Mouse (Mus musculus) midbrain, embryonic 15.5 days (tissue): ENCODE data around the gene Nrxn1. TPM values are rescaled to one million over a fixed set of nuclear protein-coding genes. Genes with fewer than 3 reads are reported as not detected.

ENCODE experiments used
- ATAC-seq: fragments of 200-750 bp; cut with Nextera tagmentation; replicated peaks from 2 replicates; pipeline ENCODE4 v1.8.0; 2017; ENCODE audit warnings: moderate TSS enrichment
- H3K27ac ChIP-seq: fragments of 300-500 bp; sonication (generic); 2 replicates; pipeline ENCODE4 v1.5.1; 2015; ENCODE audit warnings: mild to moderate bottlenecking, inconsistent platforms
- H3K27me3 ChIP-seq: fragments of 300-500 bp; sonication (generic); replicated peaks from 2 replicates; pipeline ENCODE4 v1.6.1; 2015; ENCODE audit warnings: inconsistent platforms
- H3K36me3 ChIP-seq: fragments of 300-500 bp; sonication (generic); replicated peaks from 2 replicates; pipeline ENCODE4 v1.6.1; 2015; ENCODE audit warnings: inconsistent platforms
- H3K4me1 ChIP-seq: fragments of 300-500 bp; sonication (generic); 2 replicates; pipeline ENCODE4 v1.6.1; 2015; ENCODE audit warnings: inconsistent platforms
- H3K4me2 ChIP-seq: fragments of 300-500 bp; sonication (generic); 2 replicates; pipeline ENCODE4 v1.6.1; 2015; ENCODE audit warnings: inconsistent platforms, mild to moderate bottlenecking, moderate library complexity
- H3K4me3 ChIP-seq: fragments of 300-500 bp; sonication (generic); 2 replicates; pipeline ENCODE4 v1.5.1; 2015; ENCODE audit warnings: mild to moderate bottlenecking, inconsistent platforms
- H3K9ac ChIP-seq: fragments of 300-500 bp; sonication (generic); 2 replicates; pipeline ENCODE4 v1.6.1; 2015; ENCODE audit warnings: mild to moderate bottlenecking, inconsistent platforms
- H3K9me3 ChIP-seq: fragments of 300-500 bp; sonication (generic); 2 replicates; pipeline ENCODE4 v1.6.1; 2016; ENCODE audit warnings: inconsistent platforms
- WGBS: fragments of 180-500 bp; shearing (Covaris S2); methylation state at CpG from one replicate; pipeline ENCODE4 v1.1.7; 2015; ENCODE audit warnings: mixed read lengths; 5-methylcytosine and 5-hydroxymethylcytosine counted together
- polyA plus RNA-seq: library from polyadenylated mRNA; unstranded; fragments of >200 nt; fragmentation: Nextera tagmentation; extraction: Ambion mirVana; gene quantifications from 2 replicates; pipeline ENCODE4 v1.2.1, GENCODE M21; 2015

The Nrxn1 gene
- polyA plus RNA-seq: 210 and 212 TPM in 2 replicates

DNA sequence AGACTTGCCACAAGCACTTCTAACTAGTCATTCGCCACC, at the start of gene Nrxn1:
Gene Nrxn1 (minus strand): TSS at position 30 of the 39 bp plus-strand sequence.
- no CpG with 5 or more reads among the region's 1 CpGs for WGBS
- peak within 1 kb of the TSS; percentile 73 for H3K9ac ChIP-seq
- H3K4me1 ChIP-seq: peaks cover 7% of the 10 kb centered on the region
- peaks cover 8% of the 10 kb centered on the region; the same call in 1 of the 2 replicates for H3K9me3 ChIP-seq
- no peak for ATAC-seq
- H3K4me2 ChIP-seq: peak within 1 kb of the TSS; percentile 64
- peak within 1 kb of the TSS; percentile 94 for H3K27ac ChIP-seq
- peak within 1 kb of the TSS; percentile 57 for H3K4me3 ChIP-seq
- peaks cover 14% of the 10 kb centered on the region for H3K36me3 ChIP-seq
- no peaks in the 10 kb centered on the region for H3K27me3 ChIP-seq

DNA sequence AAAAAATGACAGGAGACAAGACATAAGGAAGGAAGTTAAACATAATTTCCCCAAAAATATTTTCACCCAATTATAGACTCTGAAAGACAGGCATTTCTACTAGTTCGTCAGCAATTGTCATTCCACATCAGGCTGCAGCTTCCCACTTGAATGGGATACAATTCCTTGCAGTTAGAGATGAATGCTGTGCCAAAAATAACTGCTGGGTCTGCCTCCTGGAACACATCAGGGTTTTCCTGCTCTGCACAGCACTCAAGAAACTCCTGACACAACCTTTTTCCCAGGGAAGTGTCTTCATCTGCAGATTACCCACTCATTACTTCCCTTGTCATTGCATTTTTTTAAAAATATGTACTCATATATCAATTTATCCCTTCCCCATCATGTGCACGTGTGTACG, 44.0 kb upstream of the Nrxn1 start:
- H3K4me2 ChIP-seq: no peak overlapping the region
- no peak for ATAC-seq
- no peak overlapping the region for H3K4me3 ChIP-seq
- H3K9ac ChIP-seq: no peak overlapping the region
- no peak overlapping the region for H3K27ac ChIP-seq
- H3K9me3 ChIP-seq: no peaks in the 10 kb centered on the region
- 81% methylated on average over 3 of the region's 3 CpGs for WGBS
- no peaks in the 10 kb centered on the region for H3K4me1 ChIP-seq
- H3K27me3 ChIP-seq: no peaks in the 10 kb centered on the region
- no peaks in the 10 kb centered on the region for H3K36me3 ChIP-seq

DNA sequence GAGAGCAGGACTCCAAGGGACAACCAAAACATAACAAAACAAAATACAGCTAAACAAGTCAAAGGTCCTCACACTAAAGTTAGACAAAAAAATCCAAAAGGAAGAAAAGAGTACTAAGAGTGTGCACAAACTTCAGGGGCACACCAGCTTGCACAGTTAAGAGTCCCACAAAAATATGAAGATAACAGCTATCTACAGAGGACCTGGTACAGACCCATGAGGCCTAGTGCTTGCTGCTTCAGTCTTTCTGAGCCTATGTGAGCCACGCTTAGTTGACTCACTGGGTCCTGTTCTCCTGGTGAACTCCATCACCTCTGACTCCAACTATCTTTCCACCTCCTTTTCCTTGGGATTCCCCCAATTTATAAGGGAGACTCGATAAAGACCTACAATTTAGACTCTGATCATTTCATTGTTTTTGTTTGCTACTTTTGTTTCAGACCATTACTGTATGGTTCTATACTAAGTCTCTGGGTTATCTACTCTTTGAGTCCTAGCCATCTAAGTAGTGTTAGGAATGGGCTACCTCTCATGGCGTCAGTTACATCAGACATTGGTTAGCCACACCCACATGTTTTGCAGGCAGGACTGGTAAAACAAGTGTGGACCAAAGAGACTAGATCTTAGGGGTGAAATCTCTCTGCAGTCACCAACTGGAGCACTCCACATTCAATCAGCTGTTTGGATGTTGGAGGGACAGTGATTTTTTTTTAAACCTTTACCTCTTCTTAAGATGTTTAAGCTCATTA, 20.2 kb upstream of the Nrxn1 start:
- WGBS: 89% methylated on average over 3 of the region's 3 CpGs
- no peaks in the 10 kb centered on the region for H3K27me3 ChIP-seq
- H3K4me3 ChIP-seq: no peak overlapping the region
- H3K27ac ChIP-seq: no peak overlapping the region
- no peak overlapping the region for H3K4me2 ChIP-seq
- no peaks in the 10 kb centered on the region for H3K4me1 ChIP-seq
- H3K9ac ChIP-seq: no peak overlapping the region
- H3K9me3 ChIP-seq: no peaks in the 10 kb centered on the region
- ATAC-seq: no peak
- no peaks in the 10 kb centered on the region for H3K36me3 ChIP-seq

DNA sequence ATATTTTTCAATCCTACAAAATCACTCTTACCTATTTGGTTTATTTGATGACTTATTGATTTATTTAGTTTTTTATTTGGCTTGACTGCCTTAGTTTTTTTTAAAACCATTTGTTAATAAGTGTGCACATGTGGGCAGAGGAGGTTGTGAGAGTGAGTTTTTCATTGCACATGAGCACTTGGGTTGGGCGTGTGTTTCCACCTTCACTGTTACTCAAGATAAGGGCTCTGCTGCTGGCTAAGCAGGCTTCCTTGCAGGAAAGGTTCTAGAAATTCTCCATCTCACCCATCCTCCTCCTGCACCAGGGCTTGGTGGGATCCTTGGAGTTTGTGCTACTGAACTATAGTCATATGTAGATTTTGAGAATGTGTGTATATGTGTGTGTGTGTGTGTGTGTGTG, 19.2 kb upstream of the Nrxn1 start:
- Histone ChIP-seq H3K36me3 (no peaks in the 10 kb centered on the region), H3K9ac (no peak overlapping the region), H3K4me3 (no peak overlapping the region), H3K27ac (no peak overlapping the region), H3K4me2 (no peak overlapping the region), H3K4me1 (no peaks in the 10 kb centered on the region), H3K27me3 (no peaks in the 10 kb centered on the region), H3K9me3 (no peaks in the 10 kb centered on the region)
- 98% methylated on average over 1 of the region's 1 CpGs for WGBS
- no peak for ATAC-seq

DNA sequence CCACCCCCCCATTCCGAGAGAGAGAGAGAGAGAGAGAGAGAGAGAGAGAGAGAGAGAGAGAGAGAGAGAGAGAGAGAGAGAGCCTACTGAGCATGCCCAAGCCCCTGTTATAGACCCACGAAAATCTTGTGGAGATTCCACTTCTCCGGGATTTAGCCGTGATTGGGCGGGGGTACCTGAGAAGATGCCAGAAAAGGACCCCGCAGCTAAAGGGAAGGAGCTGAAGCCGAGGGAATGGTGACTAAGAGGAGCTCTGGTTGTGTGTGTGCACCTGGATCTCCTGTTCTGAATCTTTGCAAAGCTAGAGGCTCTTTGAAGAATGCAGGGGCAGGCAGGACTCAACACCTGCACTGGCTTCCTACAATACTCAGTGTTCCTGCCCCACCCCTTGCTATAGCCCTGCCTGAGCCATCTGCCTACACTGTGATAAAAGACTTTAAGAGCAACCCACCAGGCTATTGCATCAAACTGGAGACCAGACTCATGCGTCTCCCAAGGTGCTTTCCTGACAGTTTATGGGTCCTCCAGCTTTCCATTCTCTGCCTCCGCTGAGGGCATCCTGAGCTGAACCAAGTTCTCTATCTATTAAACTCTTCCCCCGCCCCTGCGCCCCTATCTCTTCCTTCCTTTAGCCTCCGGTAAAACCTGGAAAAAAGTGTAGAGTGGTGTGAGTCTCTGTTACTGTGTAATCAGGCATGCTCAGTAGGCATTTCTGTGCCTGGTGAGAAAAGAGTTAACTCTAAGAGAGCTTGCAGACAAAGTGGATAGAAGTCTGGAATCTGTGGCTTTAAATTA, 407 bp upstream of the Nrxn1 start:
- Histone ChIP-seq H3K27me3 (no peaks in the 10 kb centered on the region), H3K9me3 (0 out of 2 replicates have a peak, but pooled peaks cover 4% of the 10 kb centered on the region), H3K4me2 (peak overlapping the region; percentile 64), H3K36me3 (peaks cover 9% of the 10 kb centered on the region), H3K9ac (peak overlapping the region; percentile 73), H3K4me1 (peaks cover 4% of the 10 kb centered on the region), H3K4me3 (peak overlapping the region; percentile 57), H3K27ac (peak overlapping the region; percentile 94)
- ATAC-seq: peak; percentile 90
- WGBS: 21% methylated on average over 12 of the region's 12 CpGs

DNA sequence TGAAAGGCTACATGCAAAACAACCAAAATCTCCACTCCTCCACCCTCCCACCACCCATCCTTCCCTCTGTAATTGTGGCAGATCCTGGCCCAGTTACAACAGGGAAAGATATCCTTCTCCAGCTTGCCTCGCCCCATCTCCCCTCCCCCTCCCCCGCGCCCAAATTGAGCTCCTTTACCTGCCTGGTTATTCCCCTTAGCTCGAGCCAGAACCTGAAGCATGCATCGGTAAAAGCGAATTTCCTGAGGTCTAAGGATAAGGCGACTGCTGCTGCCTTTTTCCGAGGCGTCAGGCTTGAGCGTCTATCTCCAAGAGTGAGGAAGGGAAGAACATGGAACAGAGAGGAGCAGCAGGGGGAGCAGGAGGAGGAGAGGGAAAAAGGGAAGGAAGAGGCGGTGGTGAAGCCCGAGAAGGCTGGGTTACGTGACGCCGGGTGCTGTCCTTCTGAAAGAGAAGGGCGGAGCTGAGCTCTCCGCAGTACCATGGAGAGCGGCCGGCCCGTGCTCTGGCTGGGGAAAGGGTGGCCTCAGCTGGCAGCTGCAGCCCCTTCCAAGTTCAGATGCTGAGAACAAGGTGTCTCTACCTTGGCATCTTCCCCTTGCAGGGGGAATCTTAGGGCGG, 340 bp downstream of the Nrxn1 start:
- Histone ChIP-seq H3K4me1 (peaks cover 11% of the 10 kb centered on the region), H3K27me3 (no peaks in the 10 kb centered on the region), H3K4me3 (peak overlapping the region; percentile 57), H3K27ac (peak overlapping the region; percentile 94), H3K9me3 (peaks cover 9% of the 10 kb centered on the region; the same call in 1 of the 2 replicates), H3K36me3 (peaks cover 17% of the 10 kb centered on the region), H3K4me2 (peak overlapping the region; percentile 64), H3K9ac (peak overlapping the region; percentile 73)
- ATAC-seq: peak; percentile 95
- WGBS: 0% methylated on average over 21 of the region's 21 CpGs

DNA sequence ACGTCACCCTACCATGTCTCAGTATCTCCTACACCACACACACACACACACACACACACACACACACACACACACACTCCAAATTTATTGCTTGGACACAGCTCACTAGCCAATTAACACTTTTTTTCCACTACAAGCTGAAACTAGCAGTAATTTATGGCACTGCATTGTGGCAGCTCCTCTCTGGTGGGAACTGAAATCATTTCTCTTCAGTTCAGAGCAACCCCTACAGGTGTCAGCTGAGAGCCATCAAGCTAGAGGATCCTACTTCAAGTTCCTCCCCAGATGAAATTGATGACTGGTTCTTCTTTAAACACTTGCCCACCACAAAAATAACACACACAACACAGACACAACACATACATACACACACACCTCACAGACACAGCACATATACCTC, 2.2 kb downstream of the Nrxn1 start:
- Histone ChIP-seq H3K4me3 (peak overlapping the region; percentile 57), H3K4me2 (peak overlapping the region; percentile 64), H3K36me3 (peaks cover 21% of the 10 kb centered on the region), H3K27me3 (no peaks in the 10 kb centered on the region), H3K9ac (peak overlapping the region; percentile 7), H3K4me1 (peaks cover 17% of the 10 kb centered on the region), H3K27ac (peak overlapping the region; percentile 65; the same call in 1 of the 2 replicates), H3K9me3 (peaks cover 9% of the 10 kb centered on the region; the same call in 1 of the 2 replicates)
- no peak for ATAC-seq
- 89% methylated on average over 1 of the region's 1 CpGs for WGBS

DNA sequence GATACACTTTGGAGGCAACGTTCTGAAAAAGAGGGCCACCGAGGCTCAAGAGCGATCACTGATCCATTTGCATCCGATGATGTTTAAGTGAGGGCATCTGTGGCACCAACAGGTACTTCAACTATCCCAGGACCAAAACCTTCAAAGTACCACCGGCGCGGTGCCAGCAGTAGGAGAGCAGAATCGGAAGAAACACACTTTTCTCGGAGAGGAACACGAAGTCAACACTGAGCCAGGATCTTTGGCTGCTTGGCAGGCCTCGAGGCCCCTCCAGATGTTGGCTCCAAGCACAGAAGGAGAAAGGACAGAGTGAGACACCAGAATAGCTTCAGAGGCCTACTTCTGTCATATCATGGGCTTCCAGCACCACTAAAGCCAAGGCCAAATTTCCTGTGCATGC, 3.9 kb downstream of the Nrxn1 start:
- Histone ChIP-seq H3K4me3 (no peak overlapping the region; the same call in 1 of the 2 replicates), H3K4me1 (peaks cover 17% of the 10 kb centered on the region), H3K4me2 (peak overlapping the region; percentile 48; the same call in 1 of the 2 replicates), H3K36me3 (peaks cover 21% of the 10 kb centered on the region), H3K27ac (no peak overlapping the region), H3K9ac (no peak overlapping the region), H3K9me3 (peaks cover 9% of the 10 kb centered on the region; the same call in 1 of the 2 replicates), H3K27me3 (no peaks in the 10 kb centered on the region)
- no peak for ATAC-seq
- 90% methylated on average over 11 of the region's 11 CpGs for WGBS

DNA sequence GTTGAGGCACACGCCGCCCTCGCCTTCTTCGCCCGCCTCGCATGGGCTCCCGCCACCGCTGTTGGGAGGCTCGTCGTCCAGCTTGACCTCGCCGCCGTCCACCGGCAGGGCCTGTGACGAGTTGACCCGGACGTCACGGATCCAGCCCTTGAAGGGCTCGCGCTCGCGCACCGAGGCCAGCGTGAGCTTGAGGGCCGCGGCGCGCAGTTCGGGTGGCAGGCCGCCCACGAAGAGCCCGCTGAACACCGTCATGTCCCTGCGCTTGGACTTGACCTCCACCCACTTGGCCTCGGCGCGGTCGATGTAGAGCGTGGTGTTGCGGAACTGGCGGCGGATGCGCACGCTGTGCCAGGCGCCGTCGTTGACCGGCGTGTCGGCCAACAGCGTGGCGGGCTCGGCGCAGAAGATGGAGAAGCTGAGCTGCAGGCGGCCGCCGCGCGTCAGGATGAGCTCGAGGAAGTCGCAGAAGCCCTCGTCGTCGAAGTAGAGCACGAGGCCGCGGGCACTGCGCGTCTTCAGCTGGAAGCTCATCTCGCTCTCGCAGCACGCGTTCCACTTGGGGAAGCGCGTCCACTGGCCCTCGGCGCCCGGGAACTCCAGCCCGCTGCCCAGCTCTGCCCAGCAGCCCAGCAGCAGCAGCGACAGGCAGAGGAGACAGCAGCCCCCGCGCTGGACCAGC, 4.7 kb downstream of the Nrxn1 start:
- H3K27me3 ChIP-seq: no peaks in the 10 kb centered on the region
- peaks cover 9% of the 10 kb centered on the region; the same call in 1 of the 2 replicates for H3K9me3 ChIP-seq
- H3K4me1 ChIP-seq: peaks cover 22% of the 10 kb centered on the region
- H3K9ac ChIP-seq: no peak overlapping the region
- peaks cover 21% of the 10 kb centered on the region for H3K36me3 ChIP-seq
- H3K4me2 ChIP-seq: peak overlapping the region; percentile 48
- no peak for ATAC-seq
- WGBS: 74% methylated on average over 82 of the region's 82 CpGs
- H3K27ac ChIP-seq: no peak overlapping the region
- H3K4me3 ChIP-seq: no peak overlapping the region

DNA sequence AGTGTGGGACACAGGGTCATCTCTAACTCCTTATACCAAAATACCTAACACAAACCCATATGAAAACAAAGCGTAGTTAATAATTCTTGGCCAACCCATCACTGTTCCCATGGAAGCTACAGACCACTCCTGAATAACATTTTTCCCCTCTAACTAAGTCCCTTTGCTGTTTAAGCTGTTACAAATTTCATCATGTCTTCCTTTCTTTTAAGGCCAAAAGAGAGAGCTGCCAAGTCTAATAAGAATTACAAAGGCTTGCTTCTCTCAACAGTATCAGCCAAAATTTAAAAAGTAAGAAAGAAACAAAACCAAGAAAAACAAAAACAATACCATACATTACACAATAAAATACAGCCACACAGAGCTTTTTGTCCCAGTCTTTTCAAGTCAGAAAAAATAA, 6.5 kb downstream of the Nrxn1 start:
- Histone ChIP-seq H3K9me3 (peaks cover 9% of the 10 kb centered on the region; the same call in 1 of the 2 replicates), H3K27ac (no peak overlapping the region), H3K4me3 (peak overlapping the region; percentile 28), H3K4me1 (peaks cover 25% of the 10 kb centered on the region), H3K36me3 (peaks cover 21% of the 10 kb centered on the region), H3K4me2 (peak overlapping the region; percentile 48), H3K9ac (no peak overlapping the region; the same call in 1 of the 2 replicates), H3K27me3 (no peaks in the 10 kb centered on the region)
- no peak for ATAC-seq
- WGBS: 67% methylated on average over 1 of the region's 1 CpGs

DNA sequence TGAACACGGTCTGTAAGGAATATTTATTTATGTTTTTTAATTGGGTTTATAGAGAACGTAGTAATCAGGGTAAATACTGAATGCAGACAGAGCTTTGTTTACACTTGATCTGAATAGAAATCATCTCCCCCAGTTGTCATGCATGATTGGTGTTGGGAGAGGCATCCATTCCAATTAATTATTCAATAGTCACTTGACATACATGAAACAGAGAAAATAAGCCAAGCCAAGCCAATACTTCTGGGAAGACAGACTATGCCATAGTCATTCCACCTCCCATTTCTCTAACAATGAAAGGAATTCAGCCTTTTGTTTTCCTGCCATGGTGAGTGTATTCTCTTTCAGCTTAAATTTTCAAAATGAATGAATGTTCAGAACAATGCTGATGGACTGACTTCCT, 7.5 kb downstream of the Nrxn1 start:
- peak overlapping the region; percentile 25 for H3K4me3 ChIP-seq
- peaks cover 9% of the 10 kb centered on the region; the same call in 1 of the 2 replicates for H3K9me3 ChIP-seq
- 58% methylated on average over 2 of the region's 2 CpGs for WGBS
- H3K27ac ChIP-seq: no peak overlapping the region
- ATAC-seq: 0 out of 2 replicates have a peak, but pooled peaks have one; percentile 34
- H3K27me3 ChIP-seq: no peaks in the 10 kb centered on the region
- H3K36me3 ChIP-seq: peaks cover 21% of the 10 kb centered on the region
- peak overlapping the region; percentile 45 for H3K4me2 ChIP-seq
- peaks cover 25% of the 10 kb centered on the region for H3K4me1 ChIP-seq
- no peak overlapping the region; the same call in 1 of the 2 replicates for H3K9ac ChIP-seq

DNA sequence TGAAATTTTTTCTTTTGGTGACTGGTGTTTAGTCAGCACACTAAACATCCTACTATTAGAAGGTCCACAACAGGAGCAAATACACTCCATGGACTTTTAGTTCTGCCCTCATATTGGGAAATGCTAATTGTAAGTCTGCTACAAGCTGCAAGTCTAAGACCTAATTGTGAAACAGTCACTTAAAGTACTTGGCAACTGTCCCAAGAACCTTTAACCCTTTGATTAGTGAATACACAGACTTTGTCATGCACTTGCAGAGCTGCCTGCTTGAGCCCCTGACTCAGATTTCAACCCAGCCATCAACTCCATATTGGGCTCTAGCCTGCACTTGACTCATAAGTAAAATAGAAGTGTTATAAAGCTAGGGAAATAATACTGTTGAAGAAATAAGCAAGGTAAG, 13.8 kb downstream of the Nrxn1 start:
- ATAC-seq: no peak
- H3K9ac ChIP-seq: no peak overlapping the region
- no peaks in the 10 kb centered on the region for H3K36me3 ChIP-seq
- H3K9me3 ChIP-seq: no peaks in the 10 kb centered on the region
- no peak overlapping the region for H3K27ac ChIP-seq
- no peak overlapping the region for H3K4me2 ChIP-seq
- peaks cover 11% of the 10 kb centered on the region; the same call in 1 of the 2 replicates for H3K4me1 ChIP-seq
- H3K4me3 ChIP-seq: no peak overlapping the region
- no peaks in the 10 kb centered on the region for H3K27me3 ChIP-seq
